Mouse (Mus musculus): ENCODE results near the gene Cant1. TPM values are rescaled to one million over a fixed set of nuclear protein-coding genes. Genes with fewer than 3 reads are reported as not detected.
"Not testable (repeated sequence)": the region's sequence is repeated elsewhere in the genome, so short reads cannot be mapped to it uniquely, and the experiment has no call there.

The Cant1 gene
- polyA plus RNA-seq, 1 experiment from 2014 or later, result 30.9 TPM

DNA sequence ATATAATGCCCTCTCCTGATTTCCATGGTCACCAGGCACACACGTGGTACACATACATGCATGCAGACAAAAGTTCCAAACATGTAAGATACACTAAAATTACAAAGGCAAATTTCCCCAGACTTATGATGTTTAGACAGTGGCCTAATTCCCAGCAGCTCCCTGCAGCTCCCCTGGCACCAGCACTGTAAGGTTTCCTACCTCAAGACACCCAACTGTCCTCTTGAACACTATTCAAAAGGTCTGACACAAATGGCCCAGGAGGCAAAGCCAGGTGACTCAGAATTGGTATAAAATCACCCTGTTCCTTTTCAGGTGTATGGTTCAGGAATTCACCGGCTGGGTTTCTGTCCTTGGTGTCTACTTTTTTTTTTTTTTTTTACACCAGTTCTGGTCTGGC, 15.7 kb downstream of the Cant1 start:
- Histone ChIP-seq H3K9ac (replicated peaks; ENCODE audit: low read length) (no peak overlapping the region), H3K9me3 (ENCODE audit: low read length) (no peaks in the 10 kb centered on the region), H3K36me3 (ENCODE audit: insufficient read depth, low read length) (peaks cover 27% of the 10 kb centered on the region), H3K4me3 (ENCODE audit: low read length) (no peak overlapping the region), H3K27me3 (ENCODE audit: insufficient read depth, low read length) (no peaks in the 10 kb centered on the region), H3K4me1 (ENCODE audit: insufficient read depth, low read length) (peaks cover 45% of the 10 kb centered on the region), H3K4me2 (replicated peaks; ENCODE audit: low read depth, low read length) (no peak overlapping the region), H3K27ac (ENCODE audit: low read length) (no peak overlapping the region)
- no peak for ATAC-seq (ENCODE audit: low FRiP score, low TSS enrichment)
- WGBS, result 79% methylated on average over 2 of the region's 2 CpGs

GRCm38 (mm10) chr11:118401760-118402280, 17.1 kb downstream of the Cant1 start, which contains the start of gene Lgals3bp:
Gene Lgals3bp, minus strand, starts transcription at chr11:118402092.
- H3K27ac ChIP-seq (ENCODE audit: low read length), result peak within 1 kb of the TSS; percentile 84
- 24% methylated on average over 7 of the region's 7 CpGs for WGBS
- H3K9me3 ChIP-seq (ENCODE audit: low read length), result no peaks in the 10 kb centered on the region
- H3K36me3 ChIP-seq (ENCODE audit: insufficient read depth, low read length), result peaks cover 13% of the 10 kb centered on the region
- H3K4me1 ChIP-seq (ENCODE audit: insufficient read depth, low read length), result peaks cover 45% of the 10 kb centered on the region
- H3K4me3 ChIP-seq (ENCODE audit: low read length), result peak within 1 kb of the TSS; percentile 9; the same call in 1 of the 2 replicates
- peak within 1 kb of the TSS; percentile 29 for H3K9ac ChIP-seq (replicated peaks; ENCODE audit: low read length)
- peak; percentile 60 for ATAC-seq (ENCODE audit: low FRiP score, low TSS enrichment)
- peak within 1 kb of the TSS; percentile 3 for H3K4me2 ChIP-seq (replicated peaks; ENCODE audit: low read depth, low read length)
- H3K27me3 ChIP-seq (ENCODE audit: insufficient read depth, low read length), result no peaks in the 10 kb centered on the region

GRCm38 (mm10) chr11:118401195-118401594, 17.7 kb downstream of the Cant1 start:
- H3K4me1 ChIP-seq (ENCODE audit: insufficient read depth, low read length), result peaks cover 42% of the 10 kb centered on the region
- peak overlapping the region; percentile 84 for H3K27ac ChIP-seq (ENCODE audit: low read length)
- ATAC-seq (ENCODE audit: low FRiP score, low TSS enrichment), result peak; percentile 8; the same call in 1 of the 2 replicates
- peak overlapping the region; percentile 29 for H3K9ac ChIP-seq (replicated peaks; ENCODE audit: low read length)
- no peaks in the 10 kb centered on the region for H3K9me3 ChIP-seq (ENCODE audit: low read length)
- 77% methylated on average over 4 of the region's 4 CpGs for WGBS
- H3K4me3 ChIP-seq (ENCODE audit: low read length), result no peak overlapping the region
- H3K36me3 ChIP-seq (ENCODE audit: insufficient read depth, low read length), result peaks cover 7% of the 10 kb centered on the region; the same call in 1 of the 2 replicates
- H3K27me3 ChIP-seq (ENCODE audit: insufficient read depth, low read length), result no peaks in the 10 kb centered on the region
- peak overlapping the region; percentile 3; the same call in 1 of the 2 replicates for H3K4me2 ChIP-seq (replicated peaks; ENCODE audit: low read depth, low read length)

DNA sequence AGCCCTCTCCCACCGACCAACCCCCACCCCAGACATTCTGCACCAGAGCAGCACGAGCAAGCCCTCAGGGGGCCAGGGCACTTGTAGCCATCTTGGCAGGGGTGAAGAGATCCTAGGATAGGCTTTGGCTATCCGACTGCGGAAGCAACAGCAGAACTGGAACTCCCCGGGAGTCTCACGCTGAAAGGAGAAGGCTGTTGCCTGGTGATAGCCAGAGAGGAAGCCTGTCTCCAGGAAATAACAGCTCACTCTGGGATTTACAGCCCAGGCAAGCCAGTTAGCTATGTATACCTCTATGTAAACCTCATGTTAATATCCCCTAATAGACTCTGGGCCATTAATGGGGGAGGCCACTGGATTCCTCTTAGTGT, 18.3 kb downstream of the Cant1 start:
- ATAC-seq (ENCODE audit: low FRiP score, low TSS enrichment), result peak; percentile 28; the same call in 1 of the 2 replicates
- no peaks in the 10 kb centered on the region for H3K9me3 ChIP-seq (ENCODE audit: low read length)
- no peaks in the 10 kb centered on the region for H3K27me3 ChIP-seq (ENCODE audit: insufficient read depth, low read length)
- peak overlapping the region; percentile 13; the same call in 1 of the 2 replicates for H3K4me2 ChIP-seq (replicated peaks; ENCODE audit: low read depth, low read length)
- 16% methylated on average over 6 of the region's 6 CpGs for WGBS
- H3K9ac ChIP-seq (replicated peaks; ENCODE audit: low read length), result peak overlapping the region; percentile 56
- no peak overlapping the region for H3K4me3 ChIP-seq (ENCODE audit: low read length)
- peak overlapping the region; percentile 84 for H3K27ac ChIP-seq (ENCODE audit: low read length)
- H3K4me1 ChIP-seq (ENCODE audit: insufficient read depth, low read length), result peaks cover 42% of the 10 kb centered on the region
- 0 out of 2 replicates have a peak, but pooled peaks cover 7% of the 10 kb centered on the region for H3K36me3 ChIP-seq (ENCODE audit: insufficient read depth, low read length)

DNA sequence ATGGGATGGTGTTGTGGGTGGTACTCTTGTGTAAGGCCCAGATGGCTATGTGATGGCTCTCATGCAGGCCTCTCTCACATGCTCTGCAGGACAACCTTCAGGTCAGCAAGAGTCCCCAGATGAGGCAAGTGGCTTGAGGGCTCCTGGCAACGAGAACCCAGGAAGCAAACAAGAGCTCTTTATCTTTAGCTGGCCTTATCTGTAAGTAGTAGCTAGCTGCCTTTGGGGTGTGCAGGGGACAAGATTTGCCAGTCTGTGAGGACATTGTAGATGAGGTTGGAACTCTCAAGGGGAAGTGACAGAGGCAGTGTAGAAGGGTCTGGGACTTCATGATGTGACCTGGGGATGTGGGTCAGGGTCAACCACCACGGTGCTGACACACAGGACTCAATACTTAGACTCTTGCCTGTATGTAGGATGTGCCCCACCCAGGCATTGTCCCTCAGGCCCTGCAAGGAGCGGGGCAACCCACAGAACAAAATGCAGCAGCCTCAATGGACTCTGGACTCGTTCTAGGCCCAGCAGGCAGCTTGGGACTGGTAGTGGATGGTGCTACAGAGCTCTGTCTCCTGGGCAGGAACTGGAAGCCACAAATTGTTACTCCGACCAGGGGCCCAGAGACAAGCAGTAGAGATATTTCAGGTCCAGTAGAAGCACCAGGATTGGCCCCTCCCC, 18.9 kb downstream of the Cant1 start:
- H3K27ac ChIP-seq (ENCODE audit: low read length), result peak overlapping the region; percentile 84
- 0 out of 2 replicates have a peak, but pooled peaks cover 5% of the 10 kb centered on the region for H3K36me3 ChIP-seq (ENCODE audit: insufficient read depth, low read length)
- no peaks in the 10 kb centered on the region for H3K9me3 ChIP-seq (ENCODE audit: low read length)
- whole genome bisulfite sequencing, result 59% methylated on average over 5 of the region's 5 CpGs
- H3K4me2 ChIP-seq (replicated peaks; ENCODE audit: low read depth, low read length), result peak overlapping the region; percentile 13; the same call in 1 of the 2 replicates
- H3K4me1 ChIP-seq (ENCODE audit: insufficient read depth, low read length), result peaks cover 42% of the 10 kb centered on the region
- H3K9ac ChIP-seq (replicated peaks; ENCODE audit: low read length), result peak overlapping the region; percentile 56
- ATAC-seq (ENCODE audit: low FRiP score, low TSS enrichment), result no peak
- H3K27me3 ChIP-seq (ENCODE audit: insufficient read depth, low read length), result no peaks in the 10 kb centered on the region
- H3K4me3 ChIP-seq (ENCODE audit: low read length), result no peak overlapping the region

DNA sequence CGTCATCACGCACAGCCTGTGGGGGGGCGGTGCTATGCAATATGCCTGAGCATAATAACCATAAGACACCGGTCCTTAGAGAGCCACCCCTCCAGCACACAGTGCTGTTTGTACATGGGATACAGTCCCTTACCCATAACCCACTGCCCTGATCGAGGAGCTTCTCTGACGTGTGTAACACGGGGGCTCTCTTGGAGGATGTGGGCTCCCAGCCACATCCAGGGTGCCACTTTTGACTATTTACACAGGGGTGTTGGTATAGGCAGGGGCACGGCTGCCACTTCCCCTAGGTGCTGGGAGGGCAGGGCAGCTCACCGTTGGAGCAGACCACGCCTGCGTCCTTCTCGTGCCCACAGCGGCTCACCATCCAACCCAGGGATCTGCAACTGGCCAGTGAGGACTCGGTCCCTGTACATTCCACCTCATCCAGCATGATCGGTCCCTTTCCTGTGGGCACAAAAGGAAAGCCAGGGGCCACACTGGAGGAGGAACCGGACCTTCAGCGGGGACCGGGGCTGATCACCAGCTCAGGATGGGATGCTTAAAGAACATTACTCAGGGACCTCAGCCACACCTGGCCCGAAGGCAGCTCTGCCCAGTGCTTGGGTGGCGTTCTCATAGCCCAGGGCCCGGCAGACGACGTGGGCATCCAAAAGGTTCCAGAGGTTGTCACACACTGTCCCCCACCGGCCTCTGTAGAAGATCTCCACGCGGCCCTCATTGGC, 20.9 kb downstream of the Cant1 start:
- ATAC-seq (ENCODE audit: low FRiP score, low TSS enrichment), result no peak
- 93% methylated on average over 26 of the region's 26 CpGs for WGBS
- peaks cover 28% of the 10 kb centered on the region for H3K4me1 ChIP-seq (ENCODE audit: insufficient read depth, low read length)

DNA sequence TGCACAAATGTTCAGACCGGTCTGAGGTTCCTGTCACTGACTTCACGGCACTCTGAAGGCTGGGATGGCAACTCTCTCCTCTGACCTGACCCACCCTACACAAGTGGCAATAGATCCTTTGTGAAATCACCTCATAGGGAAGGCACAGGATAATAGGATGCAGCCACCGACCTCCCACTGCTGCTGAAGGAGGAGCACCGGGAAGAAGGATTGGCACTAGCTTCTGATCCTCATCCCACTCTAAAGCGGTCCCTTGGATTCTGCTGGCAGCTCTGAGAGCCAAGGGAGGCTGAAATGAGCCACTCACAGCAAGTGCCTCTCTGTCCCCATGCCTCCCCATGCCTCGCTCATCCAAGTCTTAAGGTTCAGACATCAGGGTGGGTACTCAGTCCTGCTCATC, 24.3 kb downstream of the Cant1 start:
- H3K9ac ChIP-seq (replicated peaks; ENCODE audit: low read length), result no peak overlapping the region
- H3K36me3 ChIP-seq (ENCODE audit: insufficient read depth, low read length), result 0 out of 2 replicates have a peak, but pooled peaks cover 5% of the 10 kb centered on the region
- H3K27me3 ChIP-seq (ENCODE audit: insufficient read depth, low read length), result no peaks in the 10 kb centered on the region
- H3K4me2 ChIP-seq (replicated peaks; ENCODE audit: low read depth, low read length), result no peak overlapping the region
- WGBS, result 51% methylated on average over 6 of the region's 6 CpGs
- no peak overlapping the region for H3K27ac ChIP-seq (ENCODE audit: low read length)
- H3K4me3 ChIP-seq (ENCODE audit: low read length), result no peak overlapping the region
- no peak for ATAC-seq (ENCODE audit: low FRiP score, low TSS enrichment)
- no peaks in the 10 kb centered on the region for H3K9me3 ChIP-seq (ENCODE audit: low read length)
- no peaks in the 10 kb centered on the region for H3K4me1 ChIP-seq (ENCODE audit: insufficient read depth, low read length)

More for the DNA sequence above, 20.9 kb downstream of the Cant1 start:
- no peak overlapping the region for H3K27ac ChIP-seq (ENCODE audit: low read length)
- no peak overlapping the region for H3K4me3 ChIP-seq (ENCODE audit: low read length)
- no peaks in the 10 kb centered on the region for H3K27me3 ChIP-seq (ENCODE audit: insufficient read depth, low read length)
- H3K9ac ChIP-seq (replicated peaks; ENCODE audit: low read length), result no peak overlapping the region
- no peak overlapping the region for H3K4me2 ChIP-seq (replicated peaks; ENCODE audit: low read depth, low read length)
- 0 out of 2 replicates have a peak, but pooled peaks cover 5% of the 10 kb centered on the region for H3K36me3 ChIP-seq (ENCODE audit: insufficient read depth, low read length)
- H3K9me3 ChIP-seq (ENCODE audit: low read length), result no peaks in the 10 kb centered on the region

GRCm38 (mm10) chr11:118393991-118394390, 24.9 kb downstream of the Cant1 start:
- no peak overlapping the region for H3K27ac ChIP-seq (ENCODE audit: low read length)
- H3K9ac ChIP-seq (replicated peaks; ENCODE audit: low read length), result no peak overlapping the region
- H3K4me3 ChIP-seq (ENCODE audit: low read length), result no peak overlapping the region

GRCm38 (mm10) chr11:118387816-118388215, 31.1 kb downstream of the Cant1 start:
- not testable (repeated sequence) for H3K9me3 ChIP-seq (ENCODE audit: low read length); H3K4me2 ChIP-seq (replicated peaks; ENCODE audit: low read depth, low read length); H3K27me3 ChIP-seq (ENCODE audit: insufficient read depth, low read length); H3K27ac ChIP-seq (ENCODE audit: low read length); ATAC-seq (ENCODE audit: low FRiP score, low TSS enrichment); H3K4me3 ChIP-seq (ENCODE audit: low read length); H3K36me3 ChIP-seq (ENCODE audit: insufficient read depth, low read length); H3K4me1 ChIP-seq (ENCODE audit: insufficient read depth, low read length); H3K9ac ChIP-seq (replicated peaks; ENCODE audit: low read length)
- WGBS, result 95% methylated on average over 13 of the region's 13 CpGs

More at GRCm38 (mm10) chr11:118393991-118394390, 24.9 kb downstream of the Cant1 start:
- H3K36me3 ChIP-seq (ENCODE audit: insufficient read depth, low read length), result 0 out of 2 replicates have a peak, but pooled peaks cover 5% of the 10 kb centered on the region
- H3K27me3 ChIP-seq (ENCODE audit: insufficient read depth, low read length), result no peaks in the 10 kb centered on the region
- no peaks in the 10 kb centered on the region for H3K4me1 ChIP-seq (ENCODE audit: insufficient read depth, low read length)
- no peak overlapping the region for H3K4me2 ChIP-seq (replicated peaks; ENCODE audit: low read depth, low read length)
- ATAC-seq (ENCODE audit: low FRiP score, low TSS enrichment), result no peak
- no peaks in the 10 kb centered on the region for H3K9me3 ChIP-seq (ENCODE audit: low read length)
- WGBS, result 76% methylated on average over 5 of the region's 5 CpGs

All from kidney, embryonic 16.5 days (tissue).